Mouse (Mus musculus) lung, adult 2 months (tissue): ENCODE results near the gene Mpped2. TPM values are rescaled to one million over a fixed set of nuclear protein-coding genes. Genes with fewer than 3 reads are reported as not detected.

Experiments used
- DNase-seq: peaks from one replicate; pipeline ENCODE4 v3.0.0; 2022
- H3K4me1 ChIP-seq: fragments of 200-500 bp; 2 replicates; pipeline ENCODE4 v1.6.1; 2011; ENCODE audit warnings: low read length; ENCODE audit not compliant: control insufficient read depth, insufficient read depth
- H3K4me3 ChIP-seq: fragments of 200-500 bp; replicated peaks from 2 replicates; pipeline ENCODE3; 2011; ENCODE audit warnings: low read depth, mild to moderate bottlenecking, control low read depth, low read length; ENCODE audit errors: extremely low read depth
- CTCF ChIP-seq: fragments of 200-500 bp; IDR thresholded peaks from 2 replicates; pipeline ENCODE4 v1.5.1; 2011; ENCODE audit warnings: mild to moderate bottlenecking, low read length, control low read depth; ENCODE audit not compliant: insufficient read depth
- POLR2A ChIP-seq: fragments of 200-500 bp; IDR thresholded peaks from 2 replicates; pipeline ENCODE4 v1.6.1; 2011; ENCODE audit warnings: low read depth, mild to moderate bottlenecking, control low read depth, low read length, borderline replicate concordance; ENCODE audit errors: extremely low read depth
- whole genome bisulfite sequencing: fragments of 180-500 bp; shearing (Covaris S2); methylation state at CpG from one replicate; pipeline ENCODE4 v1.1.7; 2018; 5-methylcytosine and 5-hydroxymethylcytosine counted together
- polyA plus RNA-seq: library from polyadenylated mRNA; depleted of rRNA; stranded (reverse); fragments of >200 nt; gene quantifications from 2 replicates; pipeline ENCODE4 v1.2.3, GENCODE M21; 2012; rRNA removed

Gene Mpped2
- polyA plus RNA-seq, result 2.4 and 2.7 TPM in 2 replicates

- Histone ChIP-seq H3K4me1 (0 out of 2 replicates have a peak, but pooled peaks cover 2% of the 10 kb centered on the region), H3K4me3 (peak within 1 kb of the TSS; percentile 52)
- no peak for TF ChIP-seq CTCF
- TF ChIP-seq POLR2A, result no peak
- 1% methylated on average over 54 of the region's 56 CpGs for WGBS
- peak; percentile 54 for DNase-seq
These were observed at the start of gene Mpped2 for GRCm38 (mm10) chr2:106692783-106693701. TSS of gene Mpped2 (plus strand) at chr2:106693269.

DNA sequence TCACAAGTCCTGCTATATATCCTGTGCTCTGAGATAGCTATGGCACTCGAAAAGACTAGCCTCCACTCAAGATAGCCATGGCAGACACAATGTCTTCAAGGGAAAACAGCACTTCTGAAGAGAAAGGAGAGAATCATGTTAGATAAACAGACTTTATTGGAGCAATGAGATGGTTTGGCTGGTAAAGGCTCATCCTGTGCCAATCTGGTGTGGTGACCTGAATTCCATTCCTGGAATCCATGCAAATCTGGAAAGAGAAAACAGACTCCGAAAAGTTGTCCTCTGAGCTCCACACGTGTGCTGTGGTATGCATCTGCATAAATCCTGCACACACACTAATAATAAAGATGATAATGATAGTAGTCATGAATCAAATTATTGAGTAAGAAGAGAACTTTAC lies 48.3 kb upstream of the Mpped2 start:
- no peak for DNase-seq
- WGBS, result 70% methylated on average over 3 of the region's 3 CpGs
- TF ChIP-seq POLR2A (no peak), CTCF (no peak)
- Histone ChIP-seq H3K4me3 (no peak overlapping the region), H3K4me1 (no peaks in the 10 kb centered on the region)

DNA sequence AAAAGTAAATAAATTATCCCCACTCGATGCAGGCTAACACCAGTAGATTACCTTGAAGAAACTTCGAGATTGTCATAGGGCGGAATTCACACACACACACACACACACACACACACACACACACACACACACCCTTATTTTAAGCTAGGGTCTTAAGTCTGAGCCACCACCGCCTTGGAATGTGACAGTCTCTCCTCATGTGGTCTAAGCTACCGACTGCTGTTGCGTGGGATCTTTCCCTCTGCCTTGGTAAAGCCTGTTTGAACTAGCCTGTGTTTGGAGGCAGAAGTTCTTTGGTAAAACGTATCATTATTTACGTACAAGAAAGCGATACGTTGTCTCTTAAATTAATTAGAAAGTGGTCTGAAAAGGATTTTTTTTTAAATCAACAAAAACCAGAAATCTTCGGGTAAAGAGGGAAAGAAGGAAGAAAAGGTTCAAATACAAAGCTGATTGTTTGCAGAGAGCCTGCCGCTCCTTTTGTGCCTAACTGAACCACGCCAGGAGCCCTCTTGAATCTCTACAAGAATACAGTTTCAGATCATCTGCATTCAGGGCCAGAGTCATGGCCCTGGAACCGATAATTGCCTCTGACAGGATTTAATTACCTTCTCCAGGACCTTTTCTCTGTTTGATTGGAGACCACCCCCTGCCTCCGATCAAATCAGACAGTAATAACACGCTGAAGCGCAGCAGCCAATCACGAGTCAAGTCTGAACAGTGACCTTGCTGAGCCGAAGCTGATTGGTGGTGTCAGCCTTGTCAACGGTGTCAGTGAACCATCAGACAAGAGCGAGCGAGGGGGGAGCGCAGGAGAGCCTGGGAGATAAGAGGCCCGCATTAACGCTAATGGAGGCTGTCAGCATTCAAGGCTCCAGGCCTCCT lies 43.1 kb upstream of the Mpped2 start:
- TF ChIP-seq POLR2A, result no peak
- no peak for TF ChIP-seq CTCF
- peak; percentile 38 for DNase-seq
- Histone ChIP-seq H3K4me3 (peak overlapping the region; percentile 33), H3K4me1 (no peaks in the 10 kb centered on the region)
- 6% methylated on average over 25 of the region's 25 CpGs for WGBS

GRCm38 (mm10) chr2:106652151-106652550 lies 40.9 kb upstream of the Mpped2 start:
- TF ChIP-seq POLR2A, result no peak
- TF ChIP-seq CTCF, result no peak
- H3K4me1 ChIP-seq, result no peaks in the 10 kb centered on the region
- 42% methylated on average over 8 of the region's 8 CpGs for WGBS
- no peak overlapping the region for H3K4me3 ChIP-seq
- no peak for DNase-seq

GRCm38 (mm10) chr2:106652741-106653140 lies 40.3 kb upstream of the Mpped2 start:
- TF ChIP-seq CTCF (no peak), POLR2A (no peak)
- H3K4me3 ChIP-seq, result no peak overlapping the region
- 62% methylated on average over 4 of the region's 4 CpGs for WGBS

DNA sequence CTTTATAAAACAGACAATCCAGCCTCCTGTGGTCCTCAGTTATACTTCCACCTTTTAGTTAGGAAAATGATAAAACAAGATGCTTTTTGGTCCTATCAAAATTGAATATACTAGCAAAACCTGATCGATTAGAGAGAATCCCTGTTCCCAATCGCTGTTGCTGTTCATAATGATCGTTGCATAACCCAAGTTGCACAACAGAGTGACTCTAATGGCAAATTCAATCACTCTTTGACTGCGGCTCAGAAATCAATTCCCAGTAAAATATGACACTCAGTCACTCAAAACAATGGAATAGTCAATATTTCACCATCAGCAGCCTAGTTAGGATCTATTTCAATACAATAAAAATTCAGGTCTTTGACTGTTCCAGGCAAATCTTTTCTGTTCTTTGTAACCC lies 39.8 kb upstream of the Mpped2 start:
- H3K4me1 ChIP-seq, result no peaks in the 10 kb centered on the region
- no peak overlapping the region for H3K4me3 ChIP-seq
- DNase-seq, result no peak
- 87% methylated on average over 4 of the region's 4 CpGs for WGBS
- TF ChIP-seq POLR2A, result no peak
- TF ChIP-seq CTCF, result no peak

More at GRCm38 (mm10) chr2:106652741-106653140, 40.3 kb upstream of the Mpped2 start:
- H3K4me1 ChIP-seq, result no peaks in the 10 kb centered on the region
- DNase-seq, result no peak

DNA sequence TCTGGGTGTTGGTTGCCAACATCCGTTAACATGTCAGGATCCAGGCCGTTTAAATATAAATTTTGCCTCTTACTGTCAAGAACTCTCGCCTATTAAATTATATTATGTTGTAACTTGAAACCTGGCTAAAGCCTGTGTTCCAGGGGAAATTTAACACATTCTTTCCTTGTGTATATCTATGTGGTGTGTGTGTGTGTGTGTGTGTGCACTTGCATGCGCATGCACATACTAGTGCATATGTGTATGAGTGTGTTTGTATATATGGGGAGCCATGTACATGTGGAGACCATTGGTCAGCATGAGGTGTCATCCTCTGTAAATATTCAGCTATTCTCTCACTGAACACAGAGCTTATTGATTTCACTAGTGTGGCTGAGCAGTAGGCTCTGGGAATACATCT lies 37.8 kb upstream of the Mpped2 start:
- 68% methylated on average over 4 of the region's 4 CpGs for WGBS

DNA sequence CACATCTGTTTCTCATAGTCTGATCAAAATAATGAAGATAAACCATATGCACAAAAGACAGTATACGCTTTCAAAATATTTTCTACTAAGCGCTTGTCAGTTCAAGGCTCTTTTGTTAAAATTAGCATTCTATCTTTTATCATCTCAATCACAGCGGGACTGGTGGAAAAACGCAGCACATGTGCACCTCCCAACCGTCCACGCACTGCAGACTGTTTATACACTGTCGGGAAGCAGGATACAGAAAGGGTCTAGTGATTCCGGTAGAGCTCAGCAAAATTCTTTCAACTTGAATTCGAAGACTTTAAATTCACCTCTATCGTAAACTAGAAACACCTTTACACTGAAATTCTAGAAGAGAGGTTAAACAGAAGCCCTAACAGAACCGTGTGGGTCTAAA lies 27.8 kb upstream of the Mpped2 start:
- DNase-seq, result no peak

More for the DNA sequence above, 37.8 kb upstream of the Mpped2 start:
- Histone ChIP-seq H3K4me3 (no peak overlapping the region), H3K4me1 (no peaks in the 10 kb centered on the region)
- no peak for DNase-seq
- TF ChIP-seq POLR2A, result no peak
- no peak for TF ChIP-seq CTCF

GRCm38 (mm10) chr2:106674319-106674718 lies 18.8 kb upstream of the Mpped2 start:
- TF ChIP-seq CTCF (no peak), POLR2A (no peak)
- Histone ChIP-seq H3K4me3 (no peak overlapping the region), H3K4me1 (no peaks in the 10 kb centered on the region)
- WGBS, result 71% methylated on average over 8 of the region's 8 CpGs
- no peak for DNase-seq

More for the DNA sequence above, 27.8 kb upstream of the Mpped2 start:
- WGBS, result 39% methylated on average over 11 of the region's 11 CpGs
- H3K4me3 ChIP-seq, result no peak overlapping the region
- H3K4me1 ChIP-seq, result no peaks in the 10 kb centered on the region
- TF ChIP-seq CTCF, result no peak
- no peak for TF ChIP-seq POLR2A
